Mouse (Mus musculus): Measurements from ENCODE around the gene Tmprss5.

Tmprss5 gene

GRCm38 (mm10) chr9:49081107-49081506 is at the start of gene Tmprss5:
Tmprss5 (plus strand) TSS chr9:49081260.
- TF ChIP-seq GATA4 (IDR thresholded peaks at IDR 0.05; ENCODE audit: insufficient replicate concordance, low read length) = no peak

- no peak for TF ChIP-seq GATA4 (IDR thresholded peaks at IDR 0.05; ENCODE audit: insufficient replicate concordance, low read length)
Observed at GRCm38 (mm10) chr9:49034764-49035163, 46.3 kb upstream of the Tmprss5 start.

- no peak for TF ChIP-seq GATA4 (IDR thresholded peaks at IDR 0.05; ENCODE audit: insufficient replicate concordance, low read length)
Observed at GRCm38 (mm10) chr9:49050901-49051300, 30.2 kb upstream of the Tmprss5 start.

GRCm38 (mm10) chr9:49051349-49051748 is 29.7 kb upstream of the Tmprss5 start:
- no peak for TF ChIP-seq GATA4 (IDR thresholded peaks at IDR 0.05; ENCODE audit: insufficient replicate concordance, low read length)

- TF ChIP-seq GATA4 (IDR thresholded peaks at IDR 0.05; ENCODE audit: insufficient replicate concordance, low read length) = no peak
Observed at GRCm38 (mm10) chr9:49054028-49054427, 27.0 kb upstream of the Tmprss5 start.

GRCm38 (mm10) chr9:49055333-49056205 is 25.5 kb upstream of the Tmprss5 start, which contains the start of gene Zw10:
Zw10 (plus strand) TSS chr9:49055613.
- peak; percentile 35; the same call in 1 of the 2 replicates for TF ChIP-seq GATA4 (IDR thresholded peaks at IDR 0.05; ENCODE audit: insufficient replicate concordance, low read length)

- TF ChIP-seq GATA4 (IDR thresholded peaks at IDR 0.05; ENCODE audit: insufficient replicate concordance, low read length) = no peak
Observed at GRCm38 (mm10) chr9:49076847-49077246, 4.2 kb upstream of the Tmprss5 start.

GRCm38 (mm10) chr9:49081561-49081960 is 501 bp downstream of the Tmprss5 start:
- no peak for TF ChIP-seq GATA4 (IDR thresholded peaks at IDR 0.05; ENCODE audit: insufficient replicate concordance, low read length)

GRCm38 (mm10) chr9:49087317-49087716 is 6.3 kb downstream of the Tmprss5 start:
- TF ChIP-seq GATA4 (IDR thresholded peaks at IDR 0.05; ENCODE audit: insufficient replicate concordance, low read length) = no peak

- no peak for TF ChIP-seq GATA4 (IDR thresholded peaks at IDR 0.05; ENCODE audit: insufficient replicate concordance, low read length)
Observed at GRCm38 (mm10) chr9:49098871-49099270, 17.8 kb downstream of the Tmprss5 start.

- no peak for TF ChIP-seq GATA4 (IDR thresholded peaks at IDR 0.05; ENCODE audit: insufficient replicate concordance, low read length)
Observed at GRCm38 (mm10) chr9:49102328-49102727, 21.3 kb downstream of the Tmprss5 start.

- no peak for TF ChIP-seq GATA4 (IDR thresholded peaks at IDR 0.05; ENCODE audit: insufficient replicate concordance, low read length)
Observed at GRCm38 (mm10) chr9:49109101-49109500, 28.0 kb downstream of the Tmprss5 start.

GRCm38 (mm10) chr9:49110476-49111220 is 29.6 kb downstream of the Tmprss5 start:
- TF ChIP-seq GATA4 (IDR thresholded peaks at IDR 0.05; ENCODE audit: insufficient replicate concordance, low read length) = no peak

- no peak for TF ChIP-seq GATA4 (IDR thresholded peaks at IDR 0.05; ENCODE audit: insufficient replicate concordance, low read length)
Observed at GRCm38 (mm10) chr9:49111296-49111695, 30.2 kb downstream of the Tmprss5 start.

GRCm38 (mm10) chr9:49118271-49118825 is 37.3 kb downstream of the Tmprss5 start:
- no peak for TF ChIP-seq GATA4 (IDR thresholded peaks at IDR 0.05; ENCODE audit: insufficient replicate concordance, low read length)

- no peak for TF ChIP-seq GATA4 (IDR thresholded peaks at IDR 0.05; ENCODE audit: insufficient replicate concordance, low read length)
Observed at GRCm38 (mm10) chr9:49119759-49120158, 38.7 kb downstream of the Tmprss5 start.
